Mouse (Mus musculus): ENCODE data around the gene Desi1. TPM values are rescaled to one million over a fixed set of nuclear protein-coding genes. Genes with fewer than 3 reads are reported as not detected.
"Not testable (repeated sequence)": the region's sequence is repeated elsewhere in the genome, so short reads cannot be mapped to it uniquely, and the experiment has no call there.

Gene Desi1
- polyA plus RNA-seq, 1 experiment = 21.7 TPM

DNA sequence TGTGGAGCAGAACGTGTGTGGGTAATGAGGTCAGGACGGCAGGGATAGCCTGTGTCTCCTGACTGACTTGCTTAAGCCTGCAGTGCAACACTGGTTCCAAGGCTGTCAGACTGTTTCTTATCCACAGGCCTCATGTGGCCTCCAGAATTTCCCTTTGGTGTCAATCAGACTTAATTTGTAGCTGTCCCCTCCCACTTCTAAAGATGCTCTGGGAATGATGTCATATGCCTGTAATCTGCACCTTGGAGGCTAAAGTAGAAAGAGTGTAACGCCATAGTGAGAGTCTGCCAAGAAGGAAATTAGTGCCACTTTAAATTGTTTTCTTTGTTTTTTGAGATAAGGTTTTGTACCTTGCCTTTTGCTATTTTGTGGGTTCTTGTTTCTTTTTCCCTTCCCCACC is 14.4 kb downstream of the Desi1 start:
- no peak for DNase-seq (ENCODE audit: low spot score)

DNA sequence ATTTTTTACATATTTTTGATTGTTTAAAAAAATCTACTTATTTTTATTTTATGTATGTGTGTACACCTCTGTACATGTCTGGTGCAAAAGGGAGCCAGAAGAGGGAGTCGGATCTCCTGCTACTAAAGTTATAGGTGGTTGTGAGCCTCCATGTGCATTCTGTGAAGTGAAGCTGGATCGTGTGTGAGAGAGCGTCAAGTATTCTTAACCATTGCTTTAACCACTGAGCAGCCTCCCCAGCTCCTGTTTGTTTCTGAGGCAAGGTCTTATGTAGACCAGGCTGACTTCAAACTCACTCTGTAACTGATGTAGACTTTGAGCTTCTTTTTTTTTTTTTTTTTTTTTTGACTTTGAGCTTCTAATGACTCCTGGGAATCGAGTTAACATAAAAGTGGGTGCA is 16.2 kb downstream of the Desi1 start:
- DNase-seq (ENCODE audit: low spot score) = no peak

DNA sequence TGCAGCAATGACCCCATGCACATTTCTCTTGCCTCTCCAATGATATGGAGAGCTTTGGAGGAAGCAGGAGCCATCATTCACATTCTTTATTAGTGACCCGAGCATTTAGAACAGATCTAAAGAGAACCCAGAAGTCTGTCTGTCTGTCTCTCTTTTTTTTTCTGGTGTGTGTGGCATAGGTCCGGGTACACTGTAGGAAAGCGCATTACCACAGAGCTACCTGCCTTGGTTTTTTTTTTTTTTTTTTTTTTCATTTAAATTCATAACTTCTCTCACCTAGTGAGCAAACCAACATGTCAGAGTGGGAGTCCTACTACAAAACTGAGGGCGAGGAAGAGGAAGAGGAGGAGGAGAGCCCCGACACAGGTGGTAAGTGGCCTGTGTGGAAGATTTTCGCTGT is 16.8 kb downstream of the Desi1 start:
- no peak for DNase-seq (ENCODE audit: low spot score)

DNA sequence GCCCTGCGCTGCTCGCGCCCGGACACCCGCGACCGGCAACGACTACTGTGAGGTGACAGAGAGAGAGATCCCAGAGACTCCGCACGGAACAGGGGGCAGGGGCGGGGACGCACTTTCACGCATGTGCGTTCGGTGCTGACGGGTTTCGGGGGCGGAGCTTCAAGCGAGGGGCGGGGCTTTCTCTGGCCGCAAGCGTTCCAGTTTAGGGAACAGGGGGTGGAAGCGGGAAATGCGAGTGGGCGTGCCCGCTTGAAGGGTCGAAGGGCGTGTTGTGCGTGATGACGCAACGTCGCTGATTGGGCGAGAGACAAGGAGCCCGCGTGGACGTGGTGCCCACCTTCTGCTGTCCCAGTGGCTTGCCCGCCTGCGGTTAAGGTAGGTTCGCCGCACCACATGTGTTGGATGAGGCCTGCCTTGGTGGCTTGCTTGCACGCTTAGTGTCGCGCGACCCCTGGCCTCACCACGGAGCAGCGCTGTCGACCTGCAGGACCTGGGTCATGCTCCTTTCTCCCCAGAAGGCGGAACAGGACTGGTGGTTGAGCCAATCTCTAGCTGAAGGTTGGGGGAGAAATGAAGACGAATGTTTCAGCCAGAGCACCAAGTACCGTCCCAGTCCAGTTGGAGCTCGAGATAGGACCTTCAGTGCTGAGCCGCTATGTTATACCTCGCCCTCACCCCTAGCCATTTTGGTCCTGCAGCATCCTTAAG is 17.4 kb downstream of the Desi1 start:
- DNase-seq (ENCODE audit: low spot score) = peak; percentile 97

DNA sequence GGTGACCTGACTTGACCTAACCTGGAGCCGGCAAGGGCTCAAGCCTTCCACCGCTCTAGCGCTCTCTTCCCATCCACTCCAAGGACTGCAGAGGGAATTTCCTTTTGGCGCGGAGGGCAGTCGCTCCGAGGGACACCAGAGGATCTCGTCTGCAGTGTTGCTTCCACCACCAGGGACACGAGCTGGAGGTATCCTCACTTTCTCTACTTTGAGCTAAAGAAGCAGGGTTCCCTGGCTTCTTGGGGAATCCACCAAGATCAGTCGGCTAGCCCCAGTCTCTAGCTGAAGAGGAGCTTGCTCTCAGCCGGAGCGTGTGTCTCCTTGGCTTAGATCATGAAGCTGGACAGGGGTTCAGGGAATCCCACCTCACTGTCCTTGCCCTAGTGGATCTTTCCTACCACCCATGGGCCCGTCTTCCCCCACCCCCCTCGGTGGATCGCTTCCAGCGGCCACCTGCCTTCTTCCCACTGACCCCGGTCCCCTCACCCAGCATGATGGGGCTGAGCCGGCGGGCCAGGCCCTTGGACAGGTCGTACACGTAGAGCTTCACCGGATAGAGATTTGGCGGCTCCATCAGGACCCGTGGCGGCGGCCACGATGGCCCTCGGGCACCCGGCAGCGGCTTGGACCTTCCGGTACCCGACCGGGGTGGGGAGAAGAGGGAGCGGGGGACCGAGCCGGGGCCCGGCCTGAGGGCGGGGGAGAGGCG is 18.1 kb downstream of the Desi1 start:
- DNase-seq (ENCODE audit: low spot score) = peak; percentile 26

DNA sequence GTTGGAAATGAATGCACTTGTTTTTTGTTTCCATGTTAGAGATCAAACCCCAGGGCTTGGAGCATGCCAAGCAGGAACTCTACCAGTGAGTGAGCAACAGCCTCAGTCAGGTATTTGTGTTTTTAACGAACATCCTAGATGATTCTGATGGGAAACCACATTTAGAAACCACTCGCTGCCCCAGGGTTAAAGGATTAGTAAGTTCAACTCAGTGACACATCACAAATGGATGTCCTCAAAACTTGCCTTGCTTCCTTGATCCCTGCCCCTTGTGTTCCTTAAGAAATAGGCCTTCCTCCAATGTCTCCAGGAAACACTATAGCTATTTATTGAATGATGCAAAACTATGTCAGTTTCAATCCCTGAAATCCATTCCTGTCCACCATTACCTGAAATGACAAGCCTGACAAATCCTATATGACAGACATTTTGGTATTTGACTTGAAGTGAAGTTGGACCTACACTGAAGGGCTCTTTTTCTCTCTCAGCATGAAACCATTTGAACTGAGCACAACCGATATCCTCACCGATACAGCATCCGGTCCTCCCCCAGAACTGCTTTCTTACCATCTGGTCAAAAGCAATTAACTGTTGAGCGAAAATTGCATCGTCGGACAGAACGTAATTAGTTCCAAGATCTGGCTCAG is 18.8 kb downstream of the Desi1 start:
- DNase-seq (ENCODE audit: low spot score) = no peak

DNA sequence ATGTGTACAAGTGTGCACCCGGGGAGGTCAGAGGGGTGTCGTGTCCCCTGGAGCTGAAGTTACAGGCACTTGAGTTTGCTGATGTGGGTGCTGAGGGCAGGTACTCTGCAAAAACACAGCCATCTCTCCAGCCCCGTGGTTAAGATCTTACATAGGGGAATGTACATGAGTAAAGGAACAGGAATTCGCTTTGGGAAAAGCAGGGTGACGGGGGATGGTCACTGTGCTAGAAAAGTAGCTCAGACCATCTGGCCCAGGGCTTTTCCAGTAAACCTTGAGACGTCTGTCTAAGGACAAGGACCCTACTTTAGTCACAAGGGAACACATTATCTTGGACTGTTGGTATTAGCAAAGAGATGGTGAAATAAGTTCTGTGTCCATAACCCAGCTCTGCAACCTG is 21.7 kb downstream of the Desi1 start:
- no peak for DNase-seq (ENCODE audit: low spot score)

DNA sequence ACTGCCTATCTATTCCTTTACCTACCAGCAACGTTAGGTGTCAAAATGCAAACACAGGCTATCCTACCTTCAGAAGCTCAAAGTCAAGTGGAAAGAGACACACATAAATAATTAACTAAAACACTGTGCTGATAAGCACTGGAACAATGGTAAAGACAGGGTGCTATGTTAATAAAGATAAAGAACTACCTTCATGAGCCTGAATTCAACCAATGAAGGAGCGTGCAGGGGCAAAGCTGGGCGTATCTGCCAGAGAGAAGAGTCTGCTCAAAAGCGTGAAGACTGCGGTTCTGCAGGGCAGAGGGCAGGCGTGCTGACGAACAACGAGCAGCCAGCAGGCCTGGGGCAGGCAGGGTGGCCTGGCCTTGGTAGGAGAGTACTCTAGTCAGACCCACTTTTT is 29.4 kb downstream of the Desi1 start:
- no peak for DNase-seq (ENCODE audit: low spot score)

DNA sequence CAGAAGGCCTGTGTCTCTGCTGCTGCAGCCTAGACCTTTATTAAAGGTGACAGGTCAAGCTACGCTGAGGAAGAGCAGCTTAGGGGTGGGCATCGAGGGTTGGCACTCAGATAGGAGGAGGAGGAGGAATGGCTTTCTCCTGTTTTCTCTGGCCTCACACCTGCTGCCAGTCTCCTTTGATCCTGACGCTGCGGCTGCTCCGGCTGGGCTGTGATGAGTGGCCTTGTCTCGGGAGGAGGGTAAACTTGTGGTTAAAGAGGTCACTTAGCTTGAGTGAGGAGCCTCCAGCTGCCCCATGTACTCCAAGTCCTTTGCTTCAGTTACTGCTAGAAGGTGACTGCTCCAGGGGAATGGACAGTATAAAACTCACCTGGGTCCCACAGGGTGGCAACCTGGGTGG is 39.7 kb downstream of the Desi1 start:
- no peak for DNase-seq (ENCODE audit: low spot score)

DNA sequence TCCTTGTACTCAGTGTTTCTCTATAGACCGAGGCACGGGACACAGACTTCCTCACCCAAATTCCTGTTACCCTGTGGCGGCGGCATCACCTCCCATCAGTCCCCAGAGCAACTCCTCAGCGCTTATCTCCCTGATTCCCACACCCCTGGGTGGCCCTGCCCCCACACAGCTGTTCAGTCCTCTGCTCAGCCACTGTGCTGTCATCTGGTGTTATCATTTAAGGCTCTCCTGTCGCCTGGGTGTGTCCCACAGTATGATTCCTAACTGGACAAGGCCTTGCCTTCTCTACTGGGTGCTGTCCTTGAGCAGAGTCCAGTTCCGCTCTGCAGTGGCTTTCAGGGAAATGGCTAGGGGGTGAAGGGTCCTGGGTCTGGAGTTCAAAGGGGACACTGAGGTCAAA is 43.1 kb downstream of the Desi1 start:
- DNase-seq (ENCODE audit: low spot score) = no peak

DNA sequence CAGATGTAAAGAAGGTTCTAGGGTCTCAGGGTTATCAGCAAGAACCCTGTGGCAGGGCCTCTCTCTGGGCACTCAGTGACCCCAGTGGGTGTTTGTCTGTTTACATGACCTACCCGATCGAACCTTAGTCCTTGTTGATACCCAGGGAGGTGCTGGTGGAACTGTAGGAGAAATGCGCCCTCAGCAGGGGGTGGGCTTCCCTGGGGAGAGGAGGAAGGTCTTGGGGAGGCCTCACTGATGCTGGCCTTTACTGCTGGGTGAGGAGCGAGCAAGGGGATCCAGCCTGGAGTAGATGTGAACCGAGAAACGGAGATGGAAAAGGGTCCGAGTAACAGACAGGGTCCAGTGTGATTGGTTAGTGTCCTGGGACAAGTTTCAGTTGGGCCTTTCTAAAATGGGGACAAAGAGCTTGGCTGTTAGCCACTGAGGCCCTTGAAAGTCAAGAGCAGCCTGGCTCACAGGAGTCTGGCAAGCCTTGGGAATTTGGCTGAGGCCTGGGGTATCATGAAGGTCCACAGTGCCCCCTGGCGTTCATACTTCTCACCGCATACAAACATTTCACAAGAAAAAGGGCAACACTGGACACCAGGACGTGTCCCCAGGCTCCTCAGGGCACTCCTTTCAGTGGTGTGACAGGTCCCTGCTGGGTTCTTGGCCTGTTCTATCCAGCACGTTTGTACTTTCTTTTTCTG is 44.1 kb downstream of the Desi1 start:
- peak; percentile 58 for DNase-seq (ENCODE audit: low spot score)

DNA sequence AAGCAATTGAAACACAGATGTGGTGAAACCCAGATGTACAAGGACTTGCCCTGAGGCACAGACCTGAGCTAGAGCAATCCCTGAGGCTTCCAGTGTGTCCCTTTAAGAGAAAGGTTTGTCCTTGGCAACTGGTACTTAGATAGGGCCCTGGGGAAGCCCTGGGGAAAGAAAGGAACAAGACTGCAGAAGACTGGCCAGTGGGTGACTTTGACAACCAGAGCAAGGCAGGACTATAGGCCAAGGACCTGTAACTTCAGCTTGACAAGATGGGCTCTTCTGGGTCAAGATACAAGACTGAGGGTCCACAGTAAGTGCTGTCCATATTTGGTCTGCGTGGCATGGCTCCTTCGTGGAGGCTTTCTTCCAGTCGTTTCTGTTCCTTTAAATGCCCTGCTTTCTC is 46.0 kb downstream of the Desi1 start, which contains the start of gene Xrcc6:
Gene Xrcc6, plus strand, starts transcription at position 190 of the 400 bp plus-strand sequence.
- DNase-seq (ENCODE audit: low spot score) = no peak

DNA sequence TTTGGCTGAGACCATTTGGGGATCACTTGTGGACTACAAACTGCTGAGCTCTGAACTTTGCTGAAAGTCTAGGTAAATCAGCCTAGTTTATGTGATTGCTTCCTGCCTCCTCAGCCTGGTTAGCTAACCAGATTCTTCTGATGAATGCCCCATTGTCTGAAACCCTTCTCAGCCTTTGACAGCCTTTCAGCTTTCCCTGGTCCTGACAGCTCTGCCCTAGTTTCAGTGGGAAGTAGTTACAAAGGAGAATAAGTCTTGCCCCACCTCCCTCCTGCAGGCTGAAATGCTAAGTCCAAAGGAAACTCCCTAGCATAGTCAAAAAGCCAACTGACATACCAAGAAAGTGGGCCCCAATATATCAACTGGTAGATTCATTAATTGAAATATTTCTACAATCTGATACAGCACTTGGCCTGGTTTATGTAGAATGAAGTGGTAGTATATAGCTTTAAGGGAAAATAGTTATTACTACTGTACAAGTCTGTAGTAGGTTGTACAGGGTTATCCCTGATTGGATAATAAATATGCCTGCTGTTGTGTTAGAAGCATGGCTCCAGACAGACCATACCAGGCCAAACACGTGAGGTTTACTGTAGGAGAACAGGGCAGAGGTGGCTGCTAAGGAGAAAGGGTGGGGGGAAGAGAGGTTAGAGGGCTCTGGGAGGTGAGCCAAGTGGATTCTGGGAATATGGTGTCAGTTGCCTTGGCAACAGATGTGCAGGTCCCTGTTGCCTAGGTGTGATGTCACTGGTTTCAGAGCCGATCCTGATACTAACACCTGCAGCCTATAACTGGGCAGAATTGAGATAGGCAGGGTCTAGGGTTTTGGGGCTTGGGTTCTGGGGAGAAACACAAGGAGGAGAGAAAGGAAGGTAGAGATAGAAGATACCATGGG is 48.1 kb downstream of the Desi1 start:
- no peak for DNase-seq (ENCODE audit: low spot score)

DNA sequence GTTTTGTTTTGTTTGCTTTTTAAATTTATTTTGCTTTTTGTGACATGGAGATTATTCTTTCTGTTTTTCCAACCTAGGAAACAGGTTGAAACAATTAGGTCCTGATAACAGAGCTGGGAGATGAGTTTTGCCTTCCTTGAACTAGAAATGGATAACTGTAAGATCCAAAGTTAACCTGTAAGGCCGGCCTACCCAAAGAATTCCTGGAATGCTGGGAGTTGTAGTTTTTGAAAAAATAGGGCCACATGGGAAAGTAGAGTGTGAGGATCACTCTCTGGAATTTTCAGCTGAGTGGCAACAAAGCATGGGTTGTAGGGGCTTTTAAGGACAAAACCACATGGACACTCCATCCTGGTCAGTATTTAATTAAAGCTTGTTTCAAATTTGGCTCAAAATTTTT is 51.5 kb downstream of the Desi1 start:
- no peak for DNase-seq (ENCODE audit: low spot score)

DNA sequence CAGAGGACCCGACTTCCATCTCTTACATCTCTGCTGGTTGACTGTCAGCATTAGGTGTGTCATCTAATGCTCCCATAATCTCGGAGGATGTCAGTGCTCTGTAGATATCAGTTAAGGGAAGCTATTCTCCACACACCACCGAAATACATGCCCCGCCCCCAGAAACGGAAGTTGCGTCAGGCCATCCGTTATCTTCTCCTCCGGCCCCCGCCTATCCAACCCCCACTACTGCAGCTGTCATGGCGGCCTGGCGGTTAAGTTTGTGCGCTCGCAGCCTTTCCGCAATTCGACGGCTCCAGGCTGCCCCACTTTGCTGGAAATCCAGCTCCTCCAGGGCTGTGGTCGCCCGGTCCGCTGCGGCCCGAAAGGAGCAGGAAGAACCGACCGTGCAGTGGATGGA is 53.3 kb downstream of the Desi1 start, which contains the start of gene 1700029P11Rik:
Gene 1700029P11Rik, plus strand, starts transcription at position 220 of the 400 bp plus-strand sequence.
- no peak for DNase-seq (ENCODE audit: low spot score)

DNA sequence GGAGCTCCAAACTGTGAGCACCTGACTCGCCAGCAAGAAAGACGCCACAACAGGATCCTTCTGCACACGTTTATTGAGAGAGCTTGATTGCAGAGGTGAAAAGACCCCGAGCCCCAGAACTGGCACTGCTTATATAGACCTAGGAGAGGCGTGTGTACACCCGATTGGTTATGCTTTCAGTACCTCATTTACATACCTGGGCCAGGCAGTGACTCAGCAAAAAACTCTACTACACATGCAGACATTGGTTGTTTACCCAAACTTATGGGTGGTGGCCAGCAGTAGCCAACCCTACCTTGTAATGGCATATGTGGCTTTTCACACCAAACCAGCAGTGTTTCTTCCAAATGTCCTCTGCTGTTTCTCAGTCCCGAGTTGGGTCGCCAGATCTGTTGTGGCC is 58.5 kb downstream of the Desi1 start:
- DNase-seq (ENCODE audit: low spot score) = not testable (repeated sequence)

DNA sequence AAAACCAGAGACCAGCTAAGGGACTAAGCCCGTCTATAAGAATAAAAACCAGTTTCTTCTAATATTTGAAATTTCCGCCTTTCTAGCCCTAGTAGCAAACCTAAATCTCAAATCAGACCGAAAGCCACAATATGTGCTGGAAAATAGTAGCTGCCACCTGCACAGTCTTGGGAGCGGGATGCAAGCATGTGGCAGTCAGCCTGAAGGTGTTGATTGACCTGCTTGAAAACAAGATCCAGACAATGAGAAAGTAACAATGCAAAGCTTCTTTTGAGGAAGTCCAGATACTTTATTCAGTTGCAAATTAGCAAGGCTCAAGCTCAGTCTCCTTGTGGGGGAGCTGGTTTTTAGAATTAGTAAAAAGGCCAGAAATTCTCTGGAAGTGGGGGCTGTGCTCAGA is 63.2 kb downstream of the Desi1 start:
- DNase-seq (ENCODE audit: low spot score) = not testable (repeated sequence)

DNA sequence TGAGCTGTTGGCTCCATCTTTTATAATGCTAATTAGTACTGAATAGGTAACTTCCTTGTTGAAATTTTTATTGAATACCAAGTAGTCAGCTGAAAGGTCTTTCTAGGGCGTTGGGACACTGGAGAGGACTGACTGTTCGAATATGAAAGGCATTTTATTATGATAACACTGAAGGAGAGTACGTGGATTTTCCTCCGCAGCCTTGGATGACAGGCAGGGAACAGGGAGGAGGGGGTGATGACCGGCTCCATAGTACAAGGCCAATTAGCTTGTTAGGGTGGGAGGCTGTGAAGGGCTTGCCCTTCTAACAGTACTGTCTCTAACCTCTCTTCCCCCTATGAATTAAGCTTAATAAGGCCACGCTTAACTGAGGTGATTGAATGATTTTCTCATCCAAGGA is 64.0 kb downstream of the Desi1 start:
- DNase-seq (ENCODE audit: low spot score) = not testable (repeated sequence)

DNA sequence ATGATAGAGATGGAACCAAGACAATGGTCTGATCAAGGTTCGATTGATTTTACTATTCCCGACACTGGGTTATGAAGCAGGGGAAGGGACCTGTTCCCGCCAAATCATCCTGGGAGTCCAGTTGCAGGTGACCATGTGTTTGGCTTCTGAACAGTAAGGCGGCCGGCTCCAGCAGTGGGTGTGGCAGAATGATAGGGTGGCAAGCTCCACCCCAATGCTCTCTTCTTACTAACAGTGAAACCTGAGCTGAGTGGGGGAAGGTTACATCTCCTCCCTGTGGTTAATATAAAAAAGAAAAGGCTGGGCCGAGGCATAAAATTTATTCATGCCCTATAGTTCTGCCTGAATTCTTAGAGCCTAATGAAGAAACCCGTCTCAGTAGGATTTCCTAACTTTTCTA is 64.5 kb downstream of the Desi1 start:
- no peak for DNase-seq (ENCODE audit: low spot score)

DNA sequence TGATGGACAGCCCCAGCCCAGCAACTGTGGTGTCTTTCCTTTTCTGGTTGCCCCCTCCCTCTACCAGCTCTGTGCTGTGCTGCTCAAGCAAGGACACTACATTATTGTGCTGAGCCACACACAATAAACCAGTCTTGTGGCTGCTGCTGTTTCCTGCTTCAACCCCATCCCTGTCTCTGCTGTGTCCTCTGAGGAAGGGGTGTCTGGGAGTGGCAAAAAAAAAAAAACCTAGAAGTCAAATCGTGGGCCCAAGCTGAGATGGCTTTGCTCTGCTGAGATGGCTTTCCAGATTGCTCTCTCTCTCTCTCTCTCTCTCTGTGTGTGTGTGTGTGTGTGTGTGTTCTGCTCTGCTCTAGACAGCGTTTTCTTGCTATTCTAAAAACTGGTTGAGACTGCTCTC is 65.2 kb downstream of the Desi1 start:
- no peak for DNase-seq (ENCODE audit: low spot score)

DNA sequence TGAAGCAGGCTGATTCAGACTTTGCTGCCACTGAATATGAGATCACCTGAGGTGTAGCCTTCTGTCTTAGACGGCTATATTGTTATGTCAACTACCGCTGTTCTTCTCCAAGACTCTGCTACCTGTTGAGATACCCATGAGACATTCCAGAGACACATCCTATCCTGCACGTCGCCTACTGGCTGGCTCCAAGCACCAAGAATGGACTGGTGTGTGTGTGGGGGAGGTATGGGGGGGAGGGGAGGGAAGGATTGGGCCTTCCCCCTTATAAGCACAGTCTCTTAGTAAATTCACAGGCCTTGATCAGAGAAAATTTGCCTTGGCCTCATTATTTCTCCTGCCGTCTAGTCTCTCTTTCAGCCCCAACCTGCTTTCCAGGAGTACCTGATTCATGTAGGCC is 65.8 kb downstream of the Desi1 start:
- no peak for DNase-seq (ENCODE audit: low spot score)
